Mouse (Mus musculus) heart, embryonic 11.5 days (tissue): Measurements from ENCODE around the gene Hnrnpul2. TPM values are rescaled to one million over a fixed set of nuclear protein-coding genes. Genes with fewer than 3 reads are reported as not detected.

Source experiments
- ATAC-seq: fragments of 200-750 bp; cut with Nextera tagmentation; replicated peaks from 2 replicates; pipeline ENCODE4 v1.8.0; 2017; ENCODE audit warnings: moderate library complexity; ENCODE audit not compliant: insufficient number of reproducible peaks, low FRiP score, low TSS enrichment
- H3K27ac ChIP-seq: fragments of 300-500 bp; sonication (generic); 2 replicates; pipeline ENCODE4 v1.5.1; 2014; ENCODE audit warnings: mild to moderate bottlenecking, low read depth, low read length
- H3K27me3 ChIP-seq: fragments of 300-500 bp; sonication (generic); 2 replicates; pipeline ENCODE4 v1.6.1; 2014; ENCODE audit warnings: mild to moderate bottlenecking, low read length, mixed read lengths; ENCODE audit not compliant: control insufficient read depth, insufficient read depth
- H3K36me3 ChIP-seq: fragments of 300-500 bp; sonication (generic); 2 replicates; pipeline ENCODE4 v1.6.1; 2014; ENCODE audit warnings: mild to moderate bottlenecking, low read length, moderate library complexity, mixed read lengths; ENCODE audit not compliant: control insufficient read depth, insufficient read depth
- H3K4me1 ChIP-seq: fragments of 300-500 bp; sonication (generic); 2 replicates; pipeline ENCODE4 v1.6.1; 2014; ENCODE audit warnings: low read length; ENCODE audit not compliant: control insufficient read depth, insufficient read depth
- H3K4me2 ChIP-seq: fragments of 300-500 bp; sonication (generic); 2 replicates; pipeline ENCODE4 v1.6.1; 2014; ENCODE audit warnings: mild to moderate bottlenecking, moderate library complexity
- H3K4me3 ChIP-seq: fragments of 300-500 bp; sonication (generic); 2 replicates; pipeline ENCODE4 v1.5.1; 2014; ENCODE audit warnings: low read depth, low read length
- H3K9ac ChIP-seq: fragments of 300-500 bp; sonication (generic); 2 replicates; pipeline ENCODE4 v1.6.1; 2014; ENCODE audit warnings: mild to moderate bottlenecking, low read depth, low read length, moderate library complexity
- H3K9me3 ChIP-seq: fragments of 300-500 bp; sonication (generic); replicated peaks from 2 replicates; pipeline ENCODE4 v1.6.1; 2016; ENCODE audit warnings: low read length; ENCODE audit not compliant: control insufficient read depth
- WGBS: fragments of 180-500 bp; shearing (Covaris S2); extraction: QIAGEN DNeasy Blood & Tissue Kit; methylation state at CpG from one replicate; pipeline ENCODE4 v1.1.7; 2014; ENCODE audit not compliant: insufficient replicate concordance; 5-methylcytosine and 5-hydroxymethylcytosine counted together
- polyA plus RNA-seq: library from polyadenylated mRNA; unstranded; fragments of >200 nt; fragmentation: Nextera tagmentation; extraction: Ambion mirVana; gene quantifications from 2 replicates; pipeline ENCODE4 v1.2.1, GENCODE M21; 2014

The Hnrnpul2 gene
- polyA plus RNA-seq, 1 experiment from 2014 or later: 6.1 TPM

DNA sequence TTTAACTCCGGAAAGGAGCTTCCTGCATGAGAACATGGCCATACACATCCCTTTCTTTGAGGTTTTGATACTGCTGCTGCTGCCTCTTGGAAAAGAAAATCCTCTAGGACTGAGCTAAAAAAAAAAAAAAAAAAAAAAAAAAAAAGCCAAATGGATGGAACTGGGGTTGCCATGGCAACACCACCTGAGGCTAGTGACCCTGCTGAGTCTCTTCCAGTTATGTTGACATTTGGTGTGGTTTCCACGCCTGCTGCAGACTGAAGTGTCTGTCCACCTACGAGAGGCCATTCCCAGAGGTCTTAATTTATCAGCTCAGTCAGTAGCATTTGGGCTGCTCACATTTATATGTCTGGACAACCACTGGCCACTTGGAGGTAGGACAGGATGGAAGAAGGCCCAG, 31.3 kb upstream of the Hnrnpul2 start:
- Histone ChIP-seq H3K9me3 (no peaks in the 10 kb centered on the region), H3K4me2 (no peak overlapping the region), H3K4me1 (no peaks in the 10 kb centered on the region), H3K9ac (no peak overlapping the region), H3K36me3 (peaks cover 13% of the 10 kb centered on the region), H3K27me3 (no peaks in the 10 kb centered on the region), H3K27ac (no peak overlapping the region), H3K4me3 (no peak overlapping the region)
- no peak for ATAC-seq
- 26% methylated on average over 3 of the region's 3 CpGs for WGBS

DNA sequence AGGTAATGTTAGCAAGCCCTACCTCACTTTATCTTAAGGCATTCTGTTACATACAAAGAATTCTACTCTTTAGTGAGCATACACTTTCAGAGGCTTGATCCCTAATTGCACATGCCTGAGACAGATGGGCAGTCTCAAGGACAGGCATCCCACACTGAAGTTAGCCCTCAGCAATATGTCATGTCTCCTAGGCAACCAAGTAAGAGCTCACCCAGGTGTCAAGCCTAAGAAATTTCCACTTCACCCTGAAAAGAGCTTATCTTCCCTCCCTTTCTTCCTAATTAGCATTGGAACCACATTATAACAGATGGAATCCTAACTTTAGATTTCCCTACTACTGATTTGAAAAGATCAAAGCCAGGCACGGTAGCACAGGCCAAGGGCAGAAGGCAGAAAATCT, 30.6 kb upstream of the Hnrnpul2 start:
- Histone ChIP-seq H3K9me3 (no peaks in the 10 kb centered on the region), H3K36me3 (peaks cover 19% of the 10 kb centered on the region), H3K27ac (no peak overlapping the region), H3K9ac (no peak overlapping the region), H3K4me1 (no peaks in the 10 kb centered on the region), H3K4me3 (no peak overlapping the region), H3K27me3 (no peaks in the 10 kb centered on the region), H3K4me2 (no peak overlapping the region)
- ATAC-seq: no peak
- 62% methylated on average over 1 of the region's 1 CpGs for WGBS

DNA sequence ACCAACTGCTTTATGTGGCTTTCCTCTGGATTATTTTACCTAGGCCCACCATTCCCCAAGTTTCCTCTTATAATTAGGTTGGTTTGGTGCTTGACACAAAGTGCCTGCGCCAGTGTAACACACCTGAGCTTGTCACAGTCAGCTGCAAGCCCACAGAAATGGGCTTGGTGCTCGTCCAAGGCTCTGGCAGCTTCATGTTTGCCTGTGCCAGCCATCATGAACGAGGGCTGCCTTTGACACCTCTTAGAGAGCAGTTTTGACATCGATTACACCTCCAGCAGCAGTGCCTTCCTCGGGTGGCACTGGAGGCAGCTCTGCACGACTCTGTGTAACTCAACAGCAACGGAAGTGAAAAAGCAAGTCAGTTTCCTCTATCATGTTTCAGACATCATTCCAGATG, 29.6 kb upstream of the Hnrnpul2 start:
- Histone ChIP-seq H3K4me1 (no peaks in the 10 kb centered on the region), H3K27me3 (no peaks in the 10 kb centered on the region), H3K4me3 (no peak overlapping the region), H3K27ac (no peak overlapping the region), H3K4me2 (no peak overlapping the region), H3K36me3 (peaks cover 26% of the 10 kb centered on the region), H3K9ac (no peak overlapping the region), H3K9me3 (no peaks in the 10 kb centered on the region)
- WGBS: 70% methylated on average over 7 of the region's 7 CpGs
- no peak for ATAC-seq

DNA sequence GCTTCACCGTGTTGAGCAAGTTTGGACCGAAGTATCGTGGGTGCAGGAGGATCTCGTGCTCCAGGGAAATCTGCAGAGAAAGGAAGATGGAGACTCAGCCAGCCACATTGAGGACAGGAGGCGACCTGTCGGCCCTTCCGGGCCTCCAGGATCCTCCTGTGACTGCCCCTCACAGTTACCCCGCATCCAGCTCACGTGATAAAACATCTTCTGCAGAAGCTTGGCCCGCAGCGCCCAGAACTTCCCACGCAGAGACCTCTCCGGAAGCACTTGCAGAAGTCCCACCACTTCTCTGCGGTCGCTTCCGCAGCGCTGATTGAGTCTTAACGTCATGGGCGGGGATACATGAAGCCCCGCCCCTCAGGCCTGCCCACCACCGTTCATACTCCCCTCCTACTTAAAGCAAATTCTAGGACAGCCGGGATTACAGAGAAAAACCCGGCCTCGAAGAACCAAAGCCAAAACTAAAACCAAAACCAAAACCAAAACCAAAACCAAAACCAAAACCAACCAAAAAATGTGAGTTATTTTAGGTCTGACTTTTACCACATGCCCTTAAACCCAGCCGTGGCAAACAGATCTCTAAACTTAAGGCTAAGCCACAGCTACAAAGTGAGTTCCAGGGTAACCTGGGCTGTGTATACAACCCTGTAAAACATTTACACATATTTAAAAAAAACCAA, 21.4 kb upstream of the Hnrnpul2 start, which contains the start of gene Polr2g:
Gene Polr2g (minus strand): TSS at position 314 of the 683 bp plus-strand sequence.
- Histone ChIP-seq H3K4me2 (peak within 1 kb of the TSS; percentile 77), H3K9ac (peak within 1 kb of the TSS; percentile 94), H3K4me3 (peak within 1 kb of the TSS; percentile 91), H3K4me1 (peaks cover 7% of the 10 kb centered on the region; the same call in 1 of the 2 replicates), H3K27ac (peak within 1 kb of the TSS; percentile 70), H3K27me3 (no peaks in the 10 kb centered on the region), H3K36me3 (peaks cover 17% of the 10 kb centered on the region), H3K9me3 (no peaks in the 10 kb centered on the region)
- peak; percentile 82 for ATAC-seq
- WGBS: 2% methylated on average over 25 of the region's 25 CpGs

DNA sequence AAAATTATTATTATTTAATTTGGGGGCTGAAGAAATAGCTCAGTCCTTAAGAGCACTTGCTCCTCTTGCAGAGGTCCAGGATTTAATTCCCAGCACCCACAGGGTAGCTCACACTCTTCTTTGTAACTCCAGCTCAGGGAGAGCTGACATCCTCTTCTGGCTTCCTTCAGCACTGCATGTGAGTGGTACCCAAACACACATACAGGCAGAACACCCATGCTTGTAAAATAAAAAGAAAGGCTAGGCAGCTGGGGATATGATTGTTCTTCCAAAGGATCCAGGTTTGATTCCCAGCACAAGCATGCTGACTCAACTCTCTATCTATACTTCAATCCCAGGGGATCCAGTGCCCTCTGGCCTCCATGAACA, 20.9 kb upstream of the Hnrnpul2 start:
- peak overlapping the region; percentile 77 for H3K4me2 ChIP-seq
- H3K4me1 ChIP-seq: peaks cover 7% of the 10 kb centered on the region; the same call in 1 of the 2 replicates
- no peak for ATAC-seq
- H3K27me3 ChIP-seq: no peaks in the 10 kb centered on the region
- H3K9me3 ChIP-seq: no peaks in the 10 kb centered on the region
- H3K9ac ChIP-seq: peak overlapping the region; percentile 94; the same call in 1 of the 2 replicates
- peaks cover 12% of the 10 kb centered on the region for H3K36me3 ChIP-seq
- peak overlapping the region; percentile 91 for H3K4me3 ChIP-seq
- no peak overlapping the region for H3K27ac ChIP-seq

DNA sequence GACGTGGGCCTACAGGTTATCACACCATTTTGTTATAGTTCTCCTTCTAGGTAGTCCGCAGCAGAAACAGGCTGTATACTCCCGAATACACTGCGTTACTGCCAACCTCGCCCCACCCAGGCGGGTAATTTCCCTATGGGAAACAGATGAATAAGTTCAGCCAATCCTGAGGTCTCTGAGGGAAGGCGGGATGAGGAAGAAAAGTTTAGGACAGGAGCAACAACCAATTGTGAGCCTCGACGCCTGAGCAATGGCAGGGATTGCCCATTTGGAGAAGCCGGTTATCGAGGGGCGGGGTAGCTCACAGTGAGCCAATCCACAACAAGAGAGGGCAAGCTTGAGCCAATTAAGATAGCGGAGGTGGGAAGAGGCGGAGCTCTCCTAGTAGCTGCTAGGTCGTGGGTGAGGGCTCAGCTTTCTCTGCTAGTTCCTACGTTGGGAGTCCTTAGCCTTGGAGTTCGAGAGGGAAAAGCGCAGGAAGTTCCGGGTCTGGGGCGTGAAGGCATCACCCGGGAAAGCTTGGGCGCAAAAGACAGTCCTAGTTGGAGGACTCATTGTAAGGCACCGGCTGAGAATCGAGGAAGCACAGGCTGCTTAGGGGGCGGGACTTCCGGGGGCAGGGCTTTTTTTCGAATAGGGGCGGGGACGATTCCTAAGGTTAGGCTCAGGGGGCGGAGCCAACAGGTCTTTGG, 17.5 kb upstream of the Hnrnpul2 start, which contains the start of gene Zbtb3:
Gene Zbtb3 (plus strand): TSS at position 426 of the 692 bp plus-strand sequence.
- peaks cover 4% of the 10 kb centered on the region for H3K36me3 ChIP-seq
- no peaks in the 10 kb centered on the region for H3K27me3 ChIP-seq
- H3K4me2 ChIP-seq: peak within 1 kb of the TSS; percentile 88
- H3K9ac ChIP-seq: peak within 1 kb of the TSS; percentile 69
- H3K27ac ChIP-seq: peak within 1 kb of the TSS; percentile 82
- H3K4me3 ChIP-seq: peak within 1 kb of the TSS; percentile 63
- under 1% methylated on average over 30 of the region's 30 CpGs for WGBS
- H3K4me1 ChIP-seq: peaks cover 7% of the 10 kb centered on the region; the same call in 1 of the 2 replicates
- peak; percentile 94 for ATAC-seq
- no peaks in the 10 kb centered on the region for H3K9me3 ChIP-seq

DNA sequence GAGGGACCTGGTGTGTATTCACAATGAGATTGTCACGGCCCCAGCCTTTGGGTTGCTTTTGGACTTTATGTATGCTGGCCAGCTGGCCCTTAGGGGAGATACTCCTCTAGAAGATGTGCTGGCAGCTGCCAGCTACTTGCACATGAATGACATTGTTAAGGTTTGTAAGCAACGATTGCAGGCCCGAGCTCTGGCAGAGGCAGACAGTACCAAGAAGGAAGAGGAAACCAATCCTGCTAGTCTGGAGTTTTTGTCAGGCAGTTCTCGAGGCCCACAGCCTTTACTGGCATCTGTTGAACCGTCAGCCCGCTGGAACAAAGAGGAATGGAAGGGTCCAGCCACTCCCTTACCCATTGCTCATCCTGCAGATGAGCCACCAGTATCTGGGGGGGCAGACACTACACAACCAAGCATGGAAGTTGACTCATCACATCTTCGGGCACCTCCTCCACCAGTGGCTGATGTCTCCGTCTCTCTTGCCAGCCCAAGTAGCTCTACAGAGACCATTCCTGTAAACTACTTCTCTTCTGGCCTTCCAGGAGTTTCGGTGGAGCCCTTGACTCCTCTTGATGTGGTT, 16.5 kb upstream of the Hnrnpul2 start:
- 0 out of 2 replicates have a peak overlapping the region, but pooled peaks have one; percentile 82 for H3K27ac ChIP-seq
- no peak for ATAC-seq
- H3K4me1 ChIP-seq: peaks cover 3% of the 10 kb centered on the region; the same call in 1 of the 2 replicates
- H3K36me3 ChIP-seq: peaks cover 4% of the 10 kb centered on the region
- H3K27me3 ChIP-seq: no peaks in the 10 kb centered on the region
- WGBS: 91% methylated on average over 9 of the region's 9 CpGs
- H3K9ac ChIP-seq: no peak overlapping the region
- H3K4me2 ChIP-seq: peak overlapping the region; percentile 88
- peak overlapping the region; percentile 63 for H3K4me3 ChIP-seq
- no peaks in the 10 kb centered on the region for H3K9me3 ChIP-seq

DNA sequence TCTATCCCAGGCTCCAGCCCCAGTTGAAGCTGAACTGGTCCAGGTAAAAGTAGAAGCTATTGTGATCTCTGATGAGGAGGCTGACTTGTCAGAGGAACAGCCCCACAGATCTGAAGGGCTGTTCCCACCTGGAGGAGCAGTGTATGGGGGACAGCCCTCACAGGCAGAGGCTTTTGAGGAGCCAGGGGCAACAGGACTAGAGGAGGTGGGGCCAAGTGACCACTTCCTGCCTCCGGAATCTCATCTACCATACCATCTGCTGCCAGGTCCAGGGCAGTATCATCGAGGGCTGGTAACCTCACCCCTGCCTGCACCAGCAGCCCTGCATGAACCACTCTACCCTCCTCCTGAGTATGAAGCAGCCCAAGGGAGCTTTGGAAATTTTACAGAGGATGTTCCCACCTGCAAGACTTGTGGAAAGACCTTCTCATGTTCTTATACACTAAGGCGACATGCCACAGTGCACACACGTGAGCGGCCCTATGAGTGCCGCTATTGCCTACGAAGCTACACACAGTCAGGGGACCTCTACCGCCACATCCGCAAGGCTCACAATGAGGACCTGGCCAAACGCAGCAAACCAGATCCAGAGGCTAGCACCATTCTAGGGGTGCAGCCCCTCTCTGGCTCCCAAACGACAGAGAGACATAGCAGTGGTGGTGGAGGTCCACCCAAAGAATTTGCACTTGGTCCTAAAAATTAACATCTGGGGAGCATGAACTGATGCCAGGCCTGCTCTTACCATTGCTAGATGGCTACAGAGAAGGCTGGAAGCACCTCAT, 15.7 kb upstream of the Hnrnpul2 start:
- WGBS: 85% methylated on average over 11 of the region's 11 CpGs

More for the DNA sequence above, 15.7 kb upstream of the Hnrnpul2 start:
- H3K9me3 ChIP-seq: no peaks in the 10 kb centered on the region
- peaks cover 3% of the 10 kb centered on the region; the same call in 1 of the 2 replicates for H3K4me1 ChIP-seq
- H3K4me3 ChIP-seq: no peak overlapping the region
- ATAC-seq: no peak
- H3K36me3 ChIP-seq: peaks cover 4% of the 10 kb centered on the region
- H3K4me2 ChIP-seq: no peak overlapping the region
- H3K27ac ChIP-seq: no peak overlapping the region
- H3K9ac ChIP-seq: no peak overlapping the region
- H3K27me3 ChIP-seq: no peaks in the 10 kb centered on the region
